Mouse (Mus musculus) layer of hippocampus, postnatal 36 days (tissue): ENCODE measurements around the gene Ndufb6. TPM values are rescaled to one million over a fixed set of nuclear protein-coding genes. Genes with fewer than 3 reads are reported as not detected.
"Not testable (repeated sequence)": the region's sequence is repeated elsewhere in the genome, so short reads cannot be mapped to it uniquely, and the experiment has no call there.

ENCODE experiments used
- DNase-seq, 2 experiments: peaks; one replicate each; pipeline ENCODE4 v3.0.0; 2022
- total RNA-seq, 2 experiments: library from RNA; stranded (reverse); gene quantifications; 2 replicates each; pipeline ENCODE4 v1.2.3; 2021

Gene Ndufb6
- 100 to 1,000 TPM; 171 to 194 TPM for total RNA-seq

- DNase-seq, result peak; percentile 92 to 93
Observed at GRCm38 (mm10) chr4:40279276-40279900, at the start of gene Ndufb6. TSS of gene Ndufb6 (minus strand) at chr4:40279421.

GRCm38 (mm10) chr4:40327161-40327560, 47.9 kb upstream of the Ndufb6 start:
- no peak for DNase-seq

- no peak for DNase-seq
Observed at GRCm38 (mm10) chr4:40324620-40325019, 45.4 kb upstream of the Ndufb6 start.

- no peak for DNase-seq
Observed at GRCm38 (mm10) chr4:40317404-40317803, 38.2 kb upstream of the Ndufb6 start.

- DNase-seq, result no peak
Observed at GRCm38 (mm10) chr4:40313026-40313425, 33.8 kb upstream of the Ndufb6 start.

GRCm38 (mm10) chr4:40312213-40312612, 33.0 kb upstream of the Ndufb6 start:
- no peak for DNase-seq

- no peak for DNase-seq
Observed at GRCm38 (mm10) chr4:40310796-40311383, 31.7 kb upstream of the Ndufb6 start.

- no peak for DNase-seq
Observed at GRCm38 (mm10) chr4:40309682-40310081, 30.5 kb upstream of the Ndufb6 start.

GRCm38 (mm10) chr4:40302445-40303125, 23.4 kb upstream of the Ndufb6 start:
- no peak for DNase-seq

- DNase-seq, result peak; percentile 73 to 76
Observed at GRCm38 (mm10) chr4:40301076-40301789, 22.0 kb upstream of the Ndufb6 start.

GRCm38 (mm10) chr4:40299169-40299568, 19.9 kb upstream of the Ndufb6 start:
- no peak for DNase-seq

- not testable (repeated sequence) for DNase-seq
Observed at GRCm38 (mm10) chr4:40291511-40291910, 12.3 kb upstream of the Ndufb6 start.

GRCm38 (mm10) chr4:40289046-40289445, 9.8 kb upstream of the Ndufb6 start:
- no peak for DNase-seq

- no peak for DNase-seq
Observed at GRCm38 (mm10) chr4:40287415-40287814, 8.2 kb upstream of the Ndufb6 start.

GRCm38 (mm10) chr4:40285582-40285981, 6.4 kb upstream of the Ndufb6 start:
- DNase-seq, result peak; percentile 34 to 65

GRCm38 (mm10) chr4:40278880-40279275, 343 bp downstream of the Ndufb6 start:
- no peak for DNase-seq

GRCm38 (mm10) chr4:40269430-40270032, 9.7 kb downstream of the Ndufb6 start, which contains the start of the genes Smim27 and Topors:
TSS of gene Smim27 (plus strand) at chr4:40269579.
TSS of gene Topors (minus strand) at chr4:40269850.
- DNase-seq, result peak; percentile 95 to 97

- peak in 1 of 2 experiments; percentile 13 for DNase-seq
Observed at GRCm38 (mm10) chr4:40268835-40269234, 10.4 kb downstream of the Ndufb6 start.

GRCm38 (mm10) chr4:40268204-40268813, 10.9 kb downstream of the Ndufb6 start:
- peak; percentile 93 to 94 for DNase-seq

GRCm38 (mm10) chr4:40267681-40268080, 11.5 kb downstream of the Ndufb6 start:
- DNase-seq, result peak in 1 of 2 experiments; percentile 10

GRCm38 (mm10) chr4:40264321-40264720, 14.9 kb downstream of the Ndufb6 start:
- no peak for DNase-seq
